Mouse (Mus musculus): ENCODE results near the gene Gm35549. TPM values are rescaled to one million over a fixed set of nuclear protein-coding genes. Genes with fewer than 3 reads are reported as not detected.

Gene Gm35549
- polyA plus RNA-seq, 1 experiment from 2014 or later = 0.47 TPM

DNA sequence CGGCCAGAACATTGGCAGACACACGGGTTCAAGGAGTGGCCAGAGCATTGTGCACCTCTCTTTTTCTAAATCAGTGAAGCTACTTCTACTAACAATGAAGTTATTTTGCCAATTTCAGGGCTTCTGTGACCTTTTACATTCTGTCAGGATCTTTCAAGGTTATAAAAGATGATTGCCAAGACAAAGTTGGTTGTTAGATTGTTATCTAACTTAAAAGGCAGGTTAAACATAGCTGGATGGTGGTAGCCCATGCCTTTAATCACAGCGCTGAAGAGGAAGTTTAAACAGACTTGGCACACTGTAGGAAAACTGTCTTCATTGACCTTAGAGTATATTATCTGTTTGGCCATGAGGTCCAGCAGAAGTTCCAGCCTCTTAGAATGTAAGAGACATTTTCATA lies 1.8 kb upstream of the Gm35549 start:
- ATAC-seq (replicated peaks; ENCODE audit: insufficient number of reproducible peaks, low FRiP score, low TSS enrichment) = no peak
- Histone ChIP-seq H3K4me3 (ENCODE audit: low read depth, low read length) (no peak overlapping the region), H3K27ac (ENCODE audit: low read depth, low read length) (no peak overlapping the region), H3K4me1 (ENCODE audit: control insufficient read depth, insufficient read depth, low read length) (no peaks in the 10 kb centered on the region), H3K27me3 (ENCODE audit: control insufficient read depth, insufficient read depth, low read length) (no peaks in the 10 kb centered on the region), H3K9ac (ENCODE audit: low read depth, low read length) (no peak overlapping the region), H3K36me3 (ENCODE audit: control insufficient read depth, insufficient read depth, low read length) (peaks cover 18% of the 10 kb centered on the region), H3K9me3 (replicated peaks; ENCODE audit: control insufficient read depth, low read length) (no peaks in the 10 kb centered on the region; the same call in 1 of the 2 replicates), H3K4me2 (no peak overlapping the region)
- 75% methylated on average over 3 of the region's 3 CpGs for WGBS (ENCODE audit: insufficient replicate concordance)

DNA sequence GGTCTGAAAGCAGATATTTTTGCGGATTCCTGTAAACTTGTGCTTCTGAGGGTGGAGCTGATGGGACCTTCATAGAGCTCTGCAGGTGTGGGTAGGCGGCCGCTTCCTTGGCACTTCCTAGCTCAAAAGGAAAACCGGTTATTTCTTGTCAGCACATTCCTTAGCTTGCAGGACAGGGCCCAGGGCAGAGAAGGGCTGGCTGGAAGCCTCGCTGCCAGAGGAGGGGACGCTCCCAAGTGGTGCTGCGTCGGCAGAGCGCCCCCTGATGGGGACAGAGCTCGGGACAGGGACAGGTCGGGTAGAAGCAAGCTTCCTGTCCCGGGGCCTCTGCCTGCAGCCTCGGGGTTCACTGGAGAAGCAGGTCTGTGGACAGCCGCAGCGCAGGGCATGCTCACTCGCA lies 6.2 kb downstream of the Gm35549 start:
- peak overlapping the region; percentile 52 for H3K4me2 ChIP-seq
- no peaks in the 10 kb centered on the region for H3K27me3 ChIP-seq (ENCODE audit: control insufficient read depth, insufficient read depth, low read length)
- WGBS (ENCODE audit: insufficient replicate concordance) = 22% methylated on average over 16 of the region's 16 CpGs
- H3K4me1 ChIP-seq (ENCODE audit: control insufficient read depth, insufficient read depth, low read length) = no peaks in the 10 kb centered on the region
- no peaks in the 10 kb centered on the region for H3K9me3 ChIP-seq (replicated peaks; ENCODE audit: control insufficient read depth, low read length)
- ATAC-seq (replicated peaks; ENCODE audit: insufficient number of reproducible peaks, low FRiP score, low TSS enrichment) = no peak
- H3K4me3 ChIP-seq (ENCODE audit: low read depth, low read length) = no peak overlapping the region
- H3K36me3 ChIP-seq (ENCODE audit: control insufficient read depth, insufficient read depth, low read length) = no peaks in the 10 kb centered on the region
- H3K9ac ChIP-seq (ENCODE audit: low read depth, low read length) = no peak overlapping the region
- H3K27ac ChIP-seq (ENCODE audit: low read depth, low read length) = no peak overlapping the region

DNA sequence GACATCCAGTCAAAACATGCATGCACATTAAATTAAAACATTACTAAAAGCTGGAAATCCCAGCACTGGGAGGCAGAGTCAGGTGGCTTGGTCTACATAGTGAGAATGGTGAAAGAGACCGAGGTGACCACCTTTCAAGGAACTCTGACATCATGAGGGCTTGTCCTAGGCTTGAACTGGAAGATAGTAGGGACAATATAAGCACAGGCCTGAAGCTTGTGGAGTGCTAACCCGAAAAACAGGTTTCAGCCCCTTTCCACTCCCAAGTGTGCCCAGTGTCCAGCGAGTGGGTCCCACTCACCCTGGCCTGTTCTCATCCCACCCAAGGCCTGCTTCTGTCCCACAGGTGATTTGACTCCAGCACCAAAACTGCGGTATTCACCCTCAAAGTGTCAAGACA lies 6.6 kb downstream of the Gm35549 start:
- H3K9ac ChIP-seq (ENCODE audit: low read depth, low read length) = no peak overlapping the region
- H3K9me3 ChIP-seq (replicated peaks; ENCODE audit: control insufficient read depth, low read length) = no peaks in the 10 kb centered on the region
- H3K4me3 ChIP-seq (ENCODE audit: low read depth, low read length) = no peak overlapping the region
- ATAC-seq (replicated peaks; ENCODE audit: insufficient number of reproducible peaks, low FRiP score, low TSS enrichment) = no peak
- no peak overlapping the region for H3K27ac ChIP-seq (ENCODE audit: low read depth, low read length)
- no peaks in the 10 kb centered on the region for H3K36me3 ChIP-seq (ENCODE audit: control insufficient read depth, insufficient read depth, low read length)
- H3K4me1 ChIP-seq (ENCODE audit: control insufficient read depth, insufficient read depth, low read length) = no peaks in the 10 kb centered on the region
- H3K27me3 ChIP-seq (ENCODE audit: control insufficient read depth, insufficient read depth, low read length) = no peaks in the 10 kb centered on the region
- 76% methylated on average over 4 of the region's 4 CpGs for WGBS (ENCODE audit: insufficient replicate concordance)
- no peak overlapping the region for H3K4me2 ChIP-seq

DNA sequence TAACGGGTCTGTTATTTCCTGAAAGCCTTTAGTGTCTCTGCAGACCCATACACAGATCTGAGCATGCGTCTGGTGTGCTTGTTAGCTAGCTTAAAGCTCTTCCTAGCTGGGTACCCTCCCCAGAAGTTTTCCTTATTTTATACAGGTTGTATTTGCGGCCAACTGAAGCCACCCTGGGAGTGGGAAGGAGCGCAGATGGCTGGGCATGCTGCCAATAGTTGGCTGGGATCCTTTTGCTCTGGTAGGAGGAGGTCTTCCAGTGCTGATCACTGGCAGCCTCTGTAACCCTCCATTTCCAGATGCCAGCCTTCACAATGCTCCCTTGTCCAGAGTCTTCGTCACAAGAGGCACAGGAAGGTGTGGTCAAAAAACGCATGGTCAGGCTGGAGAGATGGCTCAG lies 7.0 kb downstream of the Gm35549 start:
- no peaks in the 10 kb centered on the region for H3K9me3 ChIP-seq (replicated peaks; ENCODE audit: control insufficient read depth, low read length)
- whole genome bisulfite sequencing (ENCODE audit: insufficient replicate concordance) = 60% methylated on average over 6 of the region's 6 CpGs
- H3K4me2 ChIP-seq = no peak overlapping the region
- H3K27me3 ChIP-seq (ENCODE audit: control insufficient read depth, insufficient read depth, low read length) = no peaks in the 10 kb centered on the region
- ATAC-seq (replicated peaks; ENCODE audit: insufficient number of reproducible peaks, low FRiP score, low TSS enrichment) = no peak
- no peaks in the 10 kb centered on the region for H3K4me1 ChIP-seq (ENCODE audit: control insufficient read depth, insufficient read depth, low read length)
- H3K27ac ChIP-seq (ENCODE audit: low read depth, low read length) = no peak overlapping the region
- no peak overlapping the region for H3K9ac ChIP-seq (ENCODE audit: low read depth, low read length)
- no peaks in the 10 kb centered on the region for H3K36me3 ChIP-seq (ENCODE audit: control insufficient read depth, insufficient read depth, low read length)
- H3K4me3 ChIP-seq (ENCODE audit: low read depth, low read length) = no peak overlapping the region

DNA sequence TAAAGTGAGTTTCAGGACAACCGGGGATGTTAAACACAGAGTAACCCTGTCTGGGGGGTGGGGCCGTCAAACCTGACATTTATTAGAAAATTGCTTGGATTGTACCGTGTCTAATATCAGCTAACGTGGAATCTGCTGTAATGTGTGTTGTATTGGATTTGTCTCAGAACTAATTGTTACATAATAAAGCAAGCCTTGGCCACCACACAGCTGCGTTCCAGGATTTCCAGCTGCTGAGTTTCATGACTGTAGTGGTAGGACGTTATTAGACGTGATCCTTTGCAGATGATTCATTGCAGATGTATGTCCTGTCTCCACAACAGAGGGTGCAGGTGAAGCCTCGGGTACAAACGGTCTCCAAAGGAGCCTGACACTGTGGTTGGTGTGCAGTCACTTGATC lies 7.7 kb downstream of the Gm35549 start:
- 76% methylated on average over 9 of the region's 9 CpGs for WGBS (ENCODE audit: insufficient replicate concordance)
- H3K4me1 ChIP-seq (ENCODE audit: control insufficient read depth, insufficient read depth, low read length) = no peaks in the 10 kb centered on the region
- no peaks in the 10 kb centered on the region for H3K36me3 ChIP-seq (ENCODE audit: control insufficient read depth, insufficient read depth, low read length)
- no peak overlapping the region for H3K4me3 ChIP-seq (ENCODE audit: low read depth, low read length)
- H3K27me3 ChIP-seq (ENCODE audit: control insufficient read depth, insufficient read depth, low read length) = no peaks in the 10 kb centered on the region
- no peak overlapping the region for H3K4me2 ChIP-seq
- no peak overlapping the region for H3K9ac ChIP-seq (ENCODE audit: low read depth, low read length)
- ATAC-seq (replicated peaks; ENCODE audit: insufficient number of reproducible peaks, low FRiP score, low TSS enrichment) = no peak
- H3K27ac ChIP-seq (ENCODE audit: low read depth, low read length) = no peak overlapping the region
- H3K9me3 ChIP-seq (replicated peaks; ENCODE audit: control insufficient read depth, low read length) = no peaks in the 10 kb centered on the region

DNA sequence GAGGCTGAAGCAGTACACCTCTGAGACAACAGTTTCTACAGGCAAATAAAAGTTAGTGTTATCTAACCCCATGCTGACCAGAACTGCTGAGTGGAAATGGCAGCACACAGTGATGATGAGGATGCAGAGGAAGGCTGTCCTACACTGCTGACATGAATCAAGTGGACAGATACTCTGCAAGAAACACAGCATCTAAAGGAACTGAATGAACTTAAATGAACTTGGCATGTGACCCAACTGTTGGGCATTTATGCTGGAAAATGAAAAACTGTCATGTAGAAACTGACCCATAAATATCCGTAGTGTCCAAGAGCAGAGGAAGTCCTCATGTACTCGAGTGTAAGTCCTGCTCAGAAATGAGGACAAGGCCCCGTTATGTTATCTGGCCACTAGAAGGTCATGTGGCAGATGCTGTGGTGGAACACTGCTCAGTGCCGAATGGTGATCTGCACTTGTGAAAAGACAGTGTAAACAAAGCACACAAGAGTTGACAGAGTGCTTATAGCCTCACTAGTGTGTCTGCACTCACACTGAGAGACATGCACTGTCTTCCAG lies 13.9 kb downstream of the Gm35549 start:
- peaks cover 7% of the 10 kb centered on the region for H3K36me3 ChIP-seq (ENCODE audit: control insufficient read depth, insufficient read depth, low read length)
- no peak for ATAC-seq (replicated peaks; ENCODE audit: insufficient number of reproducible peaks, low FRiP score, low TSS enrichment)
- no peaks in the 10 kb centered on the region for H3K4me1 ChIP-seq (ENCODE audit: control insufficient read depth, insufficient read depth, low read length)
- H3K9me3 ChIP-seq (replicated peaks; ENCODE audit: control insufficient read depth, low read length) = no peaks in the 10 kb centered on the region
- H3K27ac ChIP-seq (ENCODE audit: low read depth, low read length) = no peak overlapping the region
- no peak overlapping the region for H3K4me3 ChIP-seq (ENCODE audit: low read depth, low read length)
- no peaks in the 10 kb centered on the region for H3K27me3 ChIP-seq (ENCODE audit: control insufficient read depth, insufficient read depth, low read length)
- no peak overlapping the region for H3K9ac ChIP-seq (ENCODE audit: low read depth, low read length)
- H3K4me2 ChIP-seq = no peak overlapping the region
- WGBS (ENCODE audit: insufficient replicate concordance) = 66% methylated on average over 4 of the region's 4 CpGs

DNA sequence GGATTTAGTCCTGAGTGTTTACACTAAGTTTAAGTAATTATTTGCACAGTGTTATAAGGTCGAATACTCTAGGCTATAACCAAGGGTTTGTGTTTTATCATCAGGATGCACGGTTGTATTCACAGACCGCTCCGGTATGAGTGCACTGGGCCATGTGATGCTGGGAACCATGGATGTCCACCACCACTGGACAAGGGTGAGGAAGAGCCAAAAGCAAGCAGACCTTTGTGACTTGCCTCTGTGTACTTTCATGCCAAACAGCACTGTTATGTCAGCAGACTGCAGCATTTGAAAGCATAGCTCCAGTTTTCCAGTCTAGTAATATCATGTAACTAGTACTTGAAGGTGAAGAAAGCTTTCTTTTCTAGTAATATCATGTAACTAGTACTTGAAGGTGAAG lies 17.1 kb downstream of the Gm35549 start:
- no peak overlapping the region for H3K4me3 ChIP-seq (ENCODE audit: low read depth, low read length)
- no peak overlapping the region for H3K9ac ChIP-seq (ENCODE audit: low read depth, low read length)
- no peaks in the 10 kb centered on the region for H3K27me3 ChIP-seq (ENCODE audit: control insufficient read depth, insufficient read depth, low read length)
- no peak overlapping the region for H3K27ac ChIP-seq (ENCODE audit: low read depth, low read length)
- no peaks in the 10 kb centered on the region for H3K9me3 ChIP-seq (replicated peaks; ENCODE audit: control insufficient read depth, low read length)
- peaks cover 12% of the 10 kb centered on the region for H3K36me3 ChIP-seq (ENCODE audit: control insufficient read depth, insufficient read depth, low read length)
- ATAC-seq (replicated peaks; ENCODE audit: insufficient number of reproducible peaks, low FRiP score, low TSS enrichment) = no peak
- H3K4me2 ChIP-seq = no peak overlapping the region
- H3K4me1 ChIP-seq (ENCODE audit: control insufficient read depth, insufficient read depth, low read length) = no peaks in the 10 kb centered on the region
- WGBS (ENCODE audit: insufficient replicate concordance) = 91% methylated on average over 4 of the region's 4 CpGs

DNA sequence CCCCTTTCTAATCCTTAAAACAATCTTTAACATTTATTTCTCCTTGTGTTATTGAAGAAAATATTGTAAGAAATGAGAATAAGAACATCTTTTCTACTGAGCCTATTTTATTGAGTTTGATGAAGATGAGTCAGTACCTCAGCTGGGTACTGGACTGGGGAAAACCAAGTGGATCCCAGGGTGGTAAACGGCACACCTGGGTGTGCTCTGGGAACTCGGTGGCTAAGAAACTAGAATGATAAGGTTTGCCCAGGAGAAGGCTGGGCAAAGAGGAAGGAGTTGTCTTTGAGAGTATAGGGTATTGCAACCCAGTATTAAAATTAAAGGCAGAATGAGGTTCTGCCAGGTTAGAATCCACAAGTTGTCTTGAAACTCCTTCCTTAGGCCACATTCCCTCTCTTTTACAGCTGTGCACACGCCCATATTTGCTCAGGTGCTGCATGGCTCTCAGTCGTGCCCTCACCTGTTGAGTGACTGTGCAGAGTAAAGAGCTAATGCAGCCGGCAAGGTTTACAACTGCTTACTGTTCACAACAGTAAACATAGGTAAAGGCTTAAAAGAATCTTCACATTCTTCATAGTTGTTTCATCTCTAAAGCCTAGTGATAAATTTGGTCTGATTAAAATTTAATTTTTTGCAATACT lies 20.3 kb downstream of the Gm35549 start:
- Histone ChIP-seq H3K27ac (ENCODE audit: low read depth, low read length) (no peak overlapping the region), H3K9me3 (replicated peaks; ENCODE audit: control insufficient read depth, low read length) (no peaks in the 10 kb centered on the region), H3K4me2 (no peak overlapping the region), H3K27me3 (ENCODE audit: control insufficient read depth, insufficient read depth, low read length) (no peaks in the 10 kb centered on the region), H3K9ac (ENCODE audit: low read depth, low read length) (no peak overlapping the region), H3K4me3 (ENCODE audit: low read depth, low read length) (no peak overlapping the region), H3K36me3 (ENCODE audit: control insufficient read depth, insufficient read depth, low read length) (peaks cover 12% of the 10 kb centered on the region), H3K4me1 (ENCODE audit: control insufficient read depth, insufficient read depth, low read length) (no peaks in the 10 kb centered on the region)
- no peak for ATAC-seq (replicated peaks; ENCODE audit: insufficient number of reproducible peaks, low FRiP score, low TSS enrichment)
- WGBS (ENCODE audit: insufficient replicate concordance) = 80% methylated on average over 5 of the region's 5 CpGs

DNA sequence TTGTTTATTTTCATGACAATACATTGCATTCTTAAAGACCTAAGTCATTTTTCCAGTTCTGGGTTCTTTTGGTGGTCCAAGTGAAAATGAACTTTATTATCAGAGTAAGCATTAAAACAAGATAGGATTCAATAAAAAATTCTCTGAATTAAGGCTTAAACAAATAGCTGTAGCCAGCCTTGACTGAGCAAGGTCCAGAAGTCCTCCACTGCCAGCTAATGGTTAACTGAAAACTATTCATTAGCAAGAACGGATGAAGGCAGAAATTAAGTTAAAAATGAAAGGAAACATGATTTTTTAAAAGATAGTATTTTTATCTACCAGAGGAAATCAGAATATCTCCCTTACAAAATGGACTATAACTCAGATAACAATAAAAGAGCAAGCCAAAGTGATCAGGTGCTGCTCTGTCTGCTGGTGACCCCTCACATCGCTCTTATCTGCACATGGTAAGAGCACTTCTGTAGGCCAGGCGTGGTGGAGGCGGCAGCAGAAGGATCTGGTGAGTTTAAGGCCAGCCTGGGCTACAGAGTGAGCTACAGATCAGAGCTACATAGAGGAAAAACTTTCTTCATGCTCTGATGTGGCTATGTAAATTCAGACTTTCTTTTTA lies 28.5 kb downstream of the Gm35549 start:
- no peaks in the 10 kb centered on the region for H3K4me1 ChIP-seq (ENCODE audit: control insufficient read depth, insufficient read depth, low read length)
- no peak overlapping the region for H3K4me2 ChIP-seq
- H3K9ac ChIP-seq (ENCODE audit: low read depth, low read length) = no peak overlapping the region
- no peaks in the 10 kb centered on the region for H3K27me3 ChIP-seq (ENCODE audit: control insufficient read depth, insufficient read depth, low read length)
- no peak overlapping the region for H3K27ac ChIP-seq (ENCODE audit: low read depth, low read length)
- 64% methylated on average over 4 of the region's 4 CpGs for WGBS (ENCODE audit: insufficient replicate concordance)
- H3K9me3 ChIP-seq (replicated peaks; ENCODE audit: control insufficient read depth, low read length) = no peaks in the 10 kb centered on the region
- H3K4me3 ChIP-seq (ENCODE audit: low read depth, low read length) = no peak overlapping the region
- ATAC-seq (replicated peaks; ENCODE audit: insufficient number of reproducible peaks, low FRiP score, low TSS enrichment) = no peak
- H3K36me3 ChIP-seq (ENCODE audit: control insufficient read depth, insufficient read depth, low read length) = no peaks in the 10 kb centered on the region; the same call in 1 of the 2 replicates
